Mouse (Mus musculus): ENCODE data around the gene Fam169a. TPM values are rescaled to one million over a fixed set of nuclear protein-coding genes. Genes with fewer than 3 reads are reported as not detected.
A peak's percentile ranks its signal among the peaks of the same experiment; 100 is the strongest.
"Not testable (repeated sequence)": the region's sequence is repeated elsewhere in the genome, so short reads cannot be mapped to it uniquely, and the experiment has no call there.

Gene Fam169a
- polyA plus RNA-seq, 1 experiment from 2014 or later = 10.9 TPM

DNA sequence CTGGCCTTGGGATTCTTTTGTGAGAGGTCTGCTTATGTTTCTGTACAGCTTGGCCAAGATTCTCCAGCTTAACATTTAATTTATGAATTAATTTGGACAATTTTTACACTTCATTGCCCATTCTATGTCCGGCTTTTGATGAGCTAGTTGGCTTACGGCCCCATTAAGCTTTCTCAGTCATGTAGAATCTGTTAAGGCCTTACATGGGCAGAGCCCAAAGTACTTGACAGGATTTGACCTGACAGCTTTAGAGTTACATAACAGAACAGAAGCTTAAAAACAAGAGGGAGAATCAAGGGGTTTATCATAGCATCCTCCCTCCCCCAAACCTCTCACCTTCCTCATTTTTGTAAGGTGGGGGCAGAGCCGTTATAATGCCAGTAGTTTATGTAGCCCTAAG is 21.1 kb downstream of the Fam169a start:
- ATAC-seq (ENCODE audit: low FRiP score) (no peak), DNase-seq (ENCODE audit: low spot score) (no peak)
- H3K9me3 ChIP-seq (ENCODE audit: control insufficient read depth, low read length) = no peaks in the 10 kb centered on the region
- H3K36me3 ChIP-seq (ENCODE audit: control insufficient read depth, insufficient read depth, low read length) = no peaks in the 10 kb centered on the region
- H3K9ac ChIP-seq (ENCODE audit: low read depth, low read length) = no peak overlapping the region
- H3K4me2 ChIP-seq (replicated peaks; ENCODE audit: low read depth, low read length) = no peak overlapping the region
- no peaks in the 10 kb centered on the region for H3K27me3 ChIP-seq (ENCODE audit: control insufficient read depth, insufficient read depth, low read length)
- 88% methylated on average over 3 of the region's 3 CpGs for WGBS
- H3K27ac ChIP-seq (ENCODE audit: low read depth, low read length) = no peak overlapping the region
- H3K4me1 ChIP-seq (replicated peaks; ENCODE audit: control insufficient read depth, insufficient read depth, low read length) = no peaks in the 10 kb centered on the region
- H3K4me3 ChIP-seq (ENCODE audit: low read depth, low read length) = no peak overlapping the region

DNA sequence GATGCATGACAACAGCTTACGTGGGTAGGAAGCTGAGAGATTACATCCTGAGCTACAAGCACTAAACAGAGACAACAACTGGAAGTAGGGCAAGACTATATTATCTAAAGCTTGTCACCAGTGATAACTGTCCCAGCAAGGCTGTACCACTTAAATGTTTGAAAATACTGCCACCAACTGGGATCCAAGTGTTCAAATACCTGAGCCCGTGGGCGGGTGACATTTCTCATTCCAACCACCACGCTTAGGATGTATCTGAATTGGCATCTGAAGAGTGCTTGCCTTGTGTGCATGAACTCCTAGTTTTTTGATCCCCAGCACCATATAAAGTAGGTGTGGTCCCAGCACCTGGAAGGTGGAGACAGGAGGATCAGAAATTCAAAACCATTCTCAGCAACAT is 28.6 kb downstream of the Fam169a start:
- Histone ChIP-seq H3K9ac (ENCODE audit: low read depth, low read length) (no peak overlapping the region), H3K9me3 (ENCODE audit: control insufficient read depth, low read length) (no peaks in the 10 kb centered on the region), H3K4me3 (ENCODE audit: low read depth, low read length) (no peak overlapping the region), H3K27ac (ENCODE audit: low read depth, low read length) (no peak overlapping the region), H3K27me3 (ENCODE audit: control insufficient read depth, insufficient read depth, low read length) (no peaks in the 10 kb centered on the region), H3K4me1 (replicated peaks; ENCODE audit: control insufficient read depth, insufficient read depth, low read length) (no peaks in the 10 kb centered on the region), H3K36me3 (ENCODE audit: control insufficient read depth, insufficient read depth, low read length) (no peaks in the 10 kb centered on the region), H3K4me2 (replicated peaks; ENCODE audit: low read depth, low read length) (no peak overlapping the region)
- ATAC-seq (ENCODE audit: low FRiP score) (no peak), DNase-seq (ENCODE audit: low spot score) (no peak)
- 92% methylated on average over 4 of the region's 4 CpGs for WGBS

DNA sequence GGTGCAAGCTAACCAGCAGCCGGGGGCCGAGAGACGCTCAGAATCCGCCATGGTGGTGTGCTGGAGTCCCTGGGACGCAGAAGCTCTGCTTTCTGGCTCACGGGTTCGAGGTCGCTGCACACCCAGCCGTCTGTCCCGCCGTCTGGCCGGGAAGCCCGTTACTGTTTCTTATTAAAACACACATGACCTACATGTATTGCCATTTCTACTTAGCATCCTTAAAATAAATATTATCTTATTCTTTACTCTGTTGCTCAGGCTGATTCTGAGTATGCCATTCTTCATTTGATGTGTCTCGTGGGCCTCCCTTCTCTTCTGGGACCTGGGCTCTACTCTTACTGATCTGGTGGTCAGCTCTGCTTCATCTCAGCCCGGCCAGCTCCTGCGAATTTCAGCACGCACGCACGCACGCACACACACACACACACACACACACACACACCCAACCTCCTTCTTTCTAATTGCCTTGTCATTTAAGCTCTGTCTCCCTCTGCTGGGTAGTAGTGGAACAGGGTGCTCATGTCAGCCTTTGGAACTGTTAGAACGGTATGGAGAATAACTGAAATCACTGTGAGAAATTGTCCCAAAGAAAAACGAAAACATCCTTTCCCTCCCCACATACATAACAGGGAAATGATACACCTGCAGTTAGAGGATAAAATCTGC is 32.2 kb downstream of the Fam169a start, which contains the start of gene Gm6169:
Gene Gm6169 (minus strand): TSS at position 51 of the 666 bp plus-strand sequence.
- WGBS = 89% methylated on average over 22 of the region's 22 CpGs

DNA sequence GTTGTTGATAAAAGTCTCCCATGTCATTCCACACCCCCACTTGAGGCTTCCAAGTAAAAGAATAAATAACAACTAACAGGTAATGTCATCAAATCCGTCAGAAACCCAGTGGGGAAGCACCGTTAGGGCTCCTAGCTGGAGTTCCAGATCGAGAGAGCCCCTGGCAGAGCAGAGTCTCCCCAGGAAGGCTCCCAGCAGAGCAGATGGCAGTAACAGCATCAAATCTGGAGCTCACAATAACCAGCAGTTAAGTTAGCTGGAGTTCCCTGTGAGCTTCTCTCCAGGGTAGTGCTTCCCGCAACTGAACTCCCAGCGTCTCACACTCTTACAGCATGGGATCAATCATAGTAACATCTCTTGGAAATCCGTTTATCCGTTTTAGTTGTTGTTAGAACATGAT is 37.9 kb downstream of the Fam169a start:
- 66% methylated on average over 7 of the region's 7 CpGs for WGBS
- Histone ChIP-seq H3K4me1 (replicated peaks; ENCODE audit: control insufficient read depth, insufficient read depth, low read length) (no peaks in the 10 kb centered on the region), H3K9ac (ENCODE audit: low read depth, low read length) (no peak overlapping the region), H3K4me3 (ENCODE audit: low read depth, low read length) (no peak overlapping the region), H3K36me3 (ENCODE audit: control insufficient read depth, insufficient read depth, low read length) (no peaks in the 10 kb centered on the region), H3K4me2 (replicated peaks; ENCODE audit: low read depth, low read length) (no peak overlapping the region), H3K27me3 (ENCODE audit: control insufficient read depth, insufficient read depth, low read length) (no peaks in the 10 kb centered on the region), H3K27ac (ENCODE audit: low read depth, low read length) (no peak overlapping the region), H3K9me3 (ENCODE audit: control insufficient read depth, low read length) (no peaks in the 10 kb centered on the region)
- no peak for DNase-seq (ENCODE audit: low spot score)
- ATAC-seq (ENCODE audit: low FRiP score) = no peak

More for the DNA sequence above, 32.2 kb downstream of the Fam169a start, which contains the start of gene Gm6169:
- no peak within 1 kb of the TSS for H3K4me3 ChIP-seq (ENCODE audit: low read depth, low read length)
- no peak within 1 kb of the TSS for H3K4me2 ChIP-seq (replicated peaks; ENCODE audit: low read depth, low read length)
- H3K9ac ChIP-seq (ENCODE audit: low read depth, low read length) = no peak within 1 kb of the TSS
- H3K27ac ChIP-seq (ENCODE audit: low read depth, low read length) = no peak within 1 kb of the TSS
- peak; percentile 71 for DNase-seq (ENCODE audit: low spot score)
- H3K4me1 ChIP-seq (replicated peaks; ENCODE audit: control insufficient read depth, insufficient read depth, low read length) = no peaks in the 10 kb centered on the region
- H3K36me3 ChIP-seq (ENCODE audit: control insufficient read depth, insufficient read depth, low read length) = no peaks in the 10 kb centered on the region
- no peaks in the 10 kb centered on the region for H3K27me3 ChIP-seq (ENCODE audit: control insufficient read depth, insufficient read depth, low read length)
- ATAC-seq (ENCODE audit: low FRiP score) = no peak
- H3K9me3 ChIP-seq (ENCODE audit: control insufficient read depth, low read length) = no peaks in the 10 kb centered on the region

DNA sequence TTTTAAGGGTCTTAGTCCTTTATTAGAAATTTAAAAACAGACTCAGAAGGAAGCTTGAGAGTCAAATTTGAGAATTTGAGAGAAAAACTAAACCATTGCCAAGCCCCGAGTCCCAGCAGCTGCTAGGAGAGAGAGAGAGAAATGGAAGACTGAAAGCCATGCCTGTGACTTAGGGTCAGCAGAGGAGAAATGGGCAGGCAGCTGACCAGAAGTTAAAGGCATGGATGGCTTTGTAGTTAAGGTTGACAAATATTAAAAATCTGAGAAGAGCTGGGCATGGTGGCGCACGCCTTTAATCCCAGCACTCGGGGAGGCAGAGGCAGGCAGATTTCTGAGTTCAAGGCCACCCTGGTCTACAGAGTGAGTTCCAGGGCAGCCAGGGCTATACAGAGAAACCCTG is 40.6 kb downstream of the Fam169a start:
- H3K4me3 ChIP-seq (ENCODE audit: low read depth, low read length); H3K4me1 ChIP-seq (replicated peaks; ENCODE audit: control insufficient read depth, insufficient read depth, low read length); H3K27ac ChIP-seq (ENCODE audit: low read depth, low read length); H3K9me3 ChIP-seq (ENCODE audit: control insufficient read depth, low read length); H3K36me3 ChIP-seq (ENCODE audit: control insufficient read depth, insufficient read depth, low read length); H3K27me3 ChIP-seq (ENCODE audit: control insufficient read depth, insufficient read depth, low read length); H3K4me2 ChIP-seq (replicated peaks; ENCODE audit: low read depth, low read length); ATAC-seq (ENCODE audit: low FRiP score); DNase-seq (ENCODE audit: low spot score); H3K9ac ChIP-seq (ENCODE audit: low read depth, low read length): not testable (repeated sequence)
- 95% methylated on average over 4 of the region's 4 CpGs for WGBS

DNA sequence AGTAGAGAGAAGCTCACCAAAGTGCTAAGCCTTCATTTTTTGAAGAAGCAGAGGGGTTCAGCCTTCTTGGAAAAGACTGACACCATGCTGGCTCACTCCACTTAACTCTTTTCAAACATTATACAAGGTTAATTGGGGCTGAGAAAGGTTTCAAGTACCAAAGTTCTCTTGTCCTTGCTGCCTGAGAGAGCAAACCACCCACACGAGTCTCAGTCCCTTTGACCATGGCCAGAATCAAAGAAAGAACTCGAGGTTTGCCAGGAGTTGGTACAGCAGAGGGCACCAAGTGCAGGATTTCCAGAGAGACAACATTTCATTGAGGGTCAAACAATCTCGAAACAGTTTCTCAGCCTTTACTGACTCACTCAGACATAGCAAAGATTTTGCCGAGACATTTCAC is 42.0 kb downstream of the Fam169a start:
- Histone ChIP-seq H3K4me1 (replicated peaks; ENCODE audit: control insufficient read depth, insufficient read depth, low read length) (no peaks in the 10 kb centered on the region), H3K9ac (ENCODE audit: low read depth, low read length) (no peak overlapping the region), H3K4me3 (ENCODE audit: low read depth, low read length) (no peak overlapping the region), H3K9me3 (ENCODE audit: control insufficient read depth, low read length) (no peaks in the 10 kb centered on the region), H3K27me3 (ENCODE audit: control insufficient read depth, insufficient read depth, low read length) (no peaks in the 10 kb centered on the region), H3K27ac (ENCODE audit: low read depth, low read length) (no peak overlapping the region), H3K36me3 (ENCODE audit: control insufficient read depth, insufficient read depth, low read length) (no peaks in the 10 kb centered on the region), H3K4me2 (replicated peaks; ENCODE audit: low read depth, low read length) (no peak overlapping the region)
- DNase-seq (ENCODE audit: low spot score) (no peak), ATAC-seq (ENCODE audit: low FRiP score) (no peak)
- WGBS = 80% methylated on average over 4 of the region's 4 CpGs

DNA sequence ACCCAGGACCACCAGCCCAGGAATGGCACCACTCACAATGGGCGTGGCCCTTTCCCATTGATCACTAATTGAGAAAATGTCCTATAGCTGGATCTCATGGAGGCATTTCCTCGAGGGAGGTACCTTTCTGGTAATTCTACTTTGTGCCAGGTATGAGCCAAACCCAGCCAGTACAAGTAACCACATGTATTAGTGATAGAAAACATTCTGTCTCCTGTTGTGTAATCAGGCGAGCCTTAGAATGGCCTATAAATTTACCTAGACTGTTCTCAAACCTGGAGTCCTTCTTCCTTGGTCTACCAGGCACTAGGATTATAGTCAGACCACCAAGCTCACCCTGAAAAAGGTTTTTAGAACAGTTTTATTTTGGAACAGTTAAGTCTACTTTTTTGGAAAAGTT is 54.3 kb downstream of the Fam169a start:
- no peak overlapping the region for H3K9ac ChIP-seq (ENCODE audit: low read depth, low read length)
- DNase-seq (ENCODE audit: low spot score) = no peak
- no peaks in the 10 kb centered on the region for H3K4me1 ChIP-seq (replicated peaks; ENCODE audit: control insufficient read depth, insufficient read depth, low read length)
- H3K4me2 ChIP-seq (replicated peaks; ENCODE audit: low read depth, low read length) = no peak overlapping the region
- no peaks in the 10 kb centered on the region for H3K27me3 ChIP-seq (ENCODE audit: control insufficient read depth, insufficient read depth, low read length)
- WGBS = 81% methylated on average over 3 of the region's 3 CpGs
- H3K4me3 ChIP-seq (ENCODE audit: low read depth, low read length) = no peak overlapping the region
- H3K27ac ChIP-seq (ENCODE audit: low read depth, low read length) = no peak overlapping the region
- H3K36me3 ChIP-seq (ENCODE audit: control insufficient read depth, insufficient read depth, low read length) = no peaks in the 10 kb centered on the region
- no peaks in the 10 kb centered on the region for H3K9me3 ChIP-seq (ENCODE audit: control insufficient read depth, low read length)
- no peak for ATAC-seq (ENCODE audit: low FRiP score)

DNA sequence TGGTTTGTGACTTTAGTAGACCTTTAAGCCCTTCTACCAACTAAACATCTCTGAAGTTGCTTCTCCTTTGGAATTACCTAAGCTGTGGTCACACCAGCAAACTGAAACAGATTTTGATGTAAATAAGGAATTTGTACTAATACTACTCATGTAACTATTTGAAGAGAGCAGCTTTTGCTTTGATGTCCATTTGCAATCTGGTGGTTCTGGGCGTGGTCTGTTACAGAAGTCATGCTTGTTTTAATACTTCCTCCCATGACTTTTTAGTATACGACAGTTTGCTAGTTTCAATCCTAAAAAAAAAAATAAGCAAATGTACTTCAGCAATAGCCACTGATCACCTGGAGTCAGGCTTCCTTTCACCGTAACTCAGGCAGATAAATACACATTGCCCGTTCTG is 62.6 kb downstream of the Fam169a start:
- not testable (repeated sequence) for ATAC-seq (ENCODE audit: low FRiP score); H3K9me3 ChIP-seq (ENCODE audit: control insufficient read depth, low read length); H3K36me3 ChIP-seq (ENCODE audit: control insufficient read depth, insufficient read depth, low read length); H3K4me3 ChIP-seq (ENCODE audit: low read depth, low read length); DNase-seq (ENCODE audit: low spot score); H3K27ac ChIP-seq (ENCODE audit: low read depth, low read length); H3K9ac ChIP-seq (ENCODE audit: low read depth, low read length); H3K27me3 ChIP-seq (ENCODE audit: control insufficient read depth, insufficient read depth, low read length); H3K4me2 ChIP-seq (replicated peaks; ENCODE audit: low read depth, low read length); H3K4me1 ChIP-seq (replicated peaks; ENCODE audit: control insufficient read depth, insufficient read depth, low read length)
- 94% methylated on average over 2 of the region's 4 CpGs for WGBS

DNA sequence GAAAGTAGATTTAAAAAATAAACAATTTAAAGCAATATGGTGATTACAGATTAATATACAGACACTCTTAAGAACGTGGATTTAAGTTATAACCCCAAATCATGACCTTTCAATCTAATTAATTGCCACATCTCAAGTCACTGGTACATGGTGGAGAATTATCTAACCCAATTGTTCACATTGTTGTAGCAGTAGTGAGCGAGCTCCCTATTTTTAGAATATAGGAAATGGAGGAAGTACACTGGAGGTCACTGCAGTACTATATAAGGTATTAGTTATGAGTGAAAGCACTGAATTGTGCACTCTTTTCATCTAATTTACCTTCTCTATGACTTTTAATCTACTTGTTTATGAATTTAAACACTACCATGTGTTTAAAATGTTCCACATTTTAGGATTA is 63.3 kb downstream of the Fam169a start:
- H3K9ac ChIP-seq (ENCODE audit: low read depth, low read length); H3K4me3 ChIP-seq (ENCODE audit: low read depth, low read length); DNase-seq (ENCODE audit: low spot score); H3K36me3 ChIP-seq (ENCODE audit: control insufficient read depth, insufficient read depth, low read length); ATAC-seq (ENCODE audit: low FRiP score); H3K4me2 ChIP-seq (replicated peaks; ENCODE audit: low read depth, low read length); H3K27ac ChIP-seq (ENCODE audit: low read depth, low read length); H3K9me3 ChIP-seq (ENCODE audit: control insufficient read depth, low read length); H3K27me3 ChIP-seq (ENCODE audit: control insufficient read depth, insufficient read depth, low read length); H3K4me1 ChIP-seq (replicated peaks; ENCODE audit: control insufficient read depth, insufficient read depth, low read length): not testable (repeated sequence)
- WGBS = no CpG with 5 or more reads among the region's 2 CpGs
